Mouse (Mus musculus): ENCODE results near the gene Tmigd3. TPM values are rescaled to one million over a fixed set of nuclear protein-coding genes. Genes with fewer than 3 reads are reported as not detected.

Gene Tmigd3
- polyA plus RNA-seq, 1 experiment from 2014 or later: 0.41 TPM

GRCm38 (mm10) chr3:105904213-105904612 lies 33.5 kb downstream of the Tmigd3 start:
- Histone ChIP-seq H3K27ac (replicated peaks in 1 of 2; ENCODE audit: control insufficient read depth in 1 of 2, insufficient read depth in 1 of 2, low read depth in 2 of 2, low read length in 2 of 2) (no peak overlapping the region), H3K9ac (ENCODE audit: low read length) (no peak overlapping the region), H3K4me3 (ENCODE audit: control insufficient read depth in 1 of 2, insufficient read depth in 1 of 2, low read depth in 1 of 2, low read length in 2 of 2) (no peak overlapping the region), H3K4me2 (ENCODE audit: low read length) (no peak overlapping the region), H3K27me3 (ENCODE audit: control insufficient read depth, insufficient read depth, low read length) (peaks cover 6% of the 10 kb centered on the region), H3K9me3 (ENCODE audit: control insufficient read depth, low read length) (no peaks in the 10 kb centered on the region), H3K36me3 (ENCODE audit: control insufficient read depth, insufficient read depth, low read length) (no peaks in the 10 kb centered on the region), H3K4me1 (ENCODE audit: control insufficient read depth in 2 of 2, insufficient read depth in 2 of 2, low read length in 2 of 2) (peaks cover 7 to 11% of the 10 kb centered on the region in 2 experiments)
- 41% methylated on average over 4 of the region's 4 CpGs for WGBS
- ATAC-seq (ENCODE audit: insufficient number of reproducible peaks, insufficient read depth, low FRiP score, low read depth): no peak

- H3K9ac ChIP-seq (ENCODE audit: low read length): no peak overlapping the region
- no peak overlapping the region for H3K4me2 ChIP-seq (ENCODE audit: low read length)
- no peaks in the 10 kb centered on the region for H3K36me3 ChIP-seq (ENCODE audit: control insufficient read depth, insufficient read depth, low read length)
- WGBS: 94% methylated on average over 9 of the region's 9 CpGs
- no peak overlapping the region for H3K4me3 ChIP-seq (ENCODE audit: control insufficient read depth in 1 of 2, insufficient read depth in 1 of 2, low read depth in 1 of 2, low read length in 2 of 2)
- peaks cover 6% of the 10 kb centered on the region for H3K27me3 ChIP-seq (ENCODE audit: control insufficient read depth, insufficient read depth, low read length)
- H3K4me1 ChIP-seq (ENCODE audit: control insufficient read depth in 2 of 2, insufficient read depth in 2 of 2, low read length in 2 of 2): peaks cover 4 to 6% of the 10 kb centered on the region in 2 experiments
- no peak for ATAC-seq (ENCODE audit: insufficient number of reproducible peaks, insufficient read depth, low FRiP score, low read depth)
- H3K27ac ChIP-seq (replicated peaks in 1 of 2; ENCODE audit: control insufficient read depth in 1 of 2, insufficient read depth in 1 of 2, low read depth in 2 of 2, low read length in 2 of 2): no peak overlapping the region
- no peaks in the 10 kb centered on the region for H3K9me3 ChIP-seq (ENCODE audit: control insufficient read depth, low read length)
These were observed 34.0 kb downstream of the Tmigd3 start for GRCm38 (mm10) chr3:105904721-105905120.

GRCm38 (mm10) chr3:105907956-105908655 lies 37.4 kb downstream of the Tmigd3 start:
- H3K4me1 ChIP-seq (ENCODE audit: control insufficient read depth in 2 of 2, insufficient read depth in 2 of 2, low read length in 2 of 2): peaks cover 4 to 6% of the 10 kb centered on the region in 2 experiments
- H3K36me3 ChIP-seq (ENCODE audit: control insufficient read depth, insufficient read depth, low read length): no peaks in the 10 kb centered on the region
- H3K27me3 ChIP-seq (ENCODE audit: control insufficient read depth, insufficient read depth, low read length): peaks cover 4% of the 10 kb centered on the region
- ATAC-seq (ENCODE audit: insufficient number of reproducible peaks, insufficient read depth, low FRiP score, low read depth): no peak
- H3K27ac ChIP-seq (replicated peaks in 1 of 2; ENCODE audit: control insufficient read depth in 1 of 2, insufficient read depth in 1 of 2, low read depth in 2 of 2, low read length in 2 of 2): no peak overlapping the region
- H3K9ac ChIP-seq (ENCODE audit: low read length): no peak overlapping the region
- H3K4me3 ChIP-seq (ENCODE audit: control insufficient read depth in 1 of 2, insufficient read depth in 1 of 2, low read depth in 1 of 2, low read length in 2 of 2): no peak overlapping the region
- 20% methylated on average over 9 of the region's 9 CpGs for WGBS
- no peaks in the 10 kb centered on the region for H3K9me3 ChIP-seq (ENCODE audit: control insufficient read depth, low read length)
- no peak overlapping the region for H3K4me2 ChIP-seq (ENCODE audit: low read length)

- Histone ChIP-seq H3K27ac (replicated peaks in 1 of 2; ENCODE audit: control insufficient read depth in 1 of 2, insufficient read depth in 1 of 2, low read depth in 2 of 2, low read length in 2 of 2) (no peak overlapping the region), H3K4me3 (ENCODE audit: control insufficient read depth in 1 of 2, insufficient read depth in 1 of 2, low read depth in 1 of 2, low read length in 2 of 2) (no peak overlapping the region), H3K9me3 (ENCODE audit: control insufficient read depth, low read length) (no peaks in the 10 kb centered on the region), H3K27me3 (ENCODE audit: control insufficient read depth, insufficient read depth, low read length) (peaks cover 4% of the 10 kb centered on the region), H3K4me1 (ENCODE audit: control insufficient read depth in 2 of 2, insufficient read depth in 2 of 2, low read length in 2 of 2) (peaks cover 7 to 11% of the 10 kb centered on the region in 2 experiments), H3K4me2 (ENCODE audit: low read length) (no peak overlapping the region), H3K9ac (ENCODE audit: low read length) (no peak overlapping the region), H3K36me3 (ENCODE audit: control insufficient read depth, insufficient read depth, low read length) (no peaks in the 10 kb centered on the region)
- no peak for ATAC-seq (ENCODE audit: insufficient number of reproducible peaks, insufficient read depth, low FRiP score, low read depth)
- WGBS: 88% methylated on average over 4 of the region's 4 CpGs
These were observed 38.3 kb downstream of the Tmigd3 start for GRCm38 (mm10) chr3:105908976-105909375.

GRCm38 (mm10) chr3:105910519-105911190 lies 40.0 kb downstream of the Tmigd3 start:
- H3K4me2 ChIP-seq (ENCODE audit: low read length): no peak overlapping the region
- peaks cover 4% of the 10 kb centered on the region; the same call in 1 of the 2 replicates for H3K27me3 ChIP-seq (ENCODE audit: control insufficient read depth, insufficient read depth, low read length)
- ATAC-seq (ENCODE audit: insufficient number of reproducible peaks, insufficient read depth, low FRiP score, low read depth): no peak
- WGBS: 68% methylated on average over 11 of the region's 11 CpGs
- no peaks in the 10 kb centered on the region for H3K36me3 ChIP-seq (ENCODE audit: control insufficient read depth, insufficient read depth, low read length)
- H3K9me3 ChIP-seq (ENCODE audit: control insufficient read depth, low read length): no peaks in the 10 kb centered on the region
- no peak overlapping the region for H3K9ac ChIP-seq (ENCODE audit: low read length)
- no peak overlapping the region for H3K4me3 ChIP-seq (ENCODE audit: control insufficient read depth in 1 of 2, insufficient read depth in 1 of 2, low read depth in 1 of 2, low read length in 2 of 2)
- peaks cover 9 to 20% of the 10 kb centered on the region in 2 experiments for H3K4me1 ChIP-seq (ENCODE audit: control insufficient read depth in 2 of 2, insufficient read depth in 2 of 2, low read length in 2 of 2)
- no peak overlapping the region for H3K27ac ChIP-seq (replicated peaks in 1 of 2; ENCODE audit: control insufficient read depth in 1 of 2, insufficient read depth in 1 of 2, low read depth in 2 of 2, low read length in 2 of 2)

GRCm38 (mm10) chr3:105912097-105912880 lies 41.6 kb downstream of the Tmigd3 start:
- H3K4me3 ChIP-seq (ENCODE audit: control insufficient read depth in 1 of 2, insufficient read depth in 1 of 2, low read depth in 1 of 2, low read length in 2 of 2): no peak overlapping the region
- H3K9ac ChIP-seq (ENCODE audit: low read length): no peak overlapping the region
- ATAC-seq (ENCODE audit: insufficient number of reproducible peaks, insufficient read depth, low FRiP score, low read depth): no peak
- no peaks in the 10 kb centered on the region for H3K36me3 ChIP-seq (ENCODE audit: control insufficient read depth, insufficient read depth, low read length)
- WGBS: 55% methylated on average over 9 of the region's 9 CpGs
- peaks cover 9 to 20% of the 10 kb centered on the region in 2 experiments for H3K4me1 ChIP-seq (ENCODE audit: control insufficient read depth in 2 of 2, insufficient read depth in 2 of 2, low read length in 2 of 2)
- no peak overlapping the region for H3K27ac ChIP-seq (replicated peaks in 1 of 2; ENCODE audit: control insufficient read depth in 1 of 2, insufficient read depth in 1 of 2, low read depth in 2 of 2, low read length in 2 of 2)
- no peak overlapping the region for H3K4me2 ChIP-seq (ENCODE audit: low read length)
- H3K27me3 ChIP-seq (ENCODE audit: control insufficient read depth, insufficient read depth, low read length): peaks cover 4% of the 10 kb centered on the region; the same call in 1 of the 2 replicates
- no peaks in the 10 kb centered on the region for H3K9me3 ChIP-seq (ENCODE audit: control insufficient read depth, low read length)

- 0 out of 4 replicates have a peak overlapping the region, but pooled peaks of 1 of the 2 experiments have one; percentile 0 for H3K27ac ChIP-seq (replicated peaks in 1 of 2; ENCODE audit: control insufficient read depth in 1 of 2, insufficient read depth in 1 of 2, low read depth in 2 of 2, low read length in 2 of 2)
- ATAC-seq (ENCODE audit: insufficient number of reproducible peaks, insufficient read depth, low FRiP score, low read depth): 0 out of 2 replicates have a peak, but pooled peaks have one; percentile 12
- H3K4me3 ChIP-seq (ENCODE audit: control insufficient read depth in 1 of 2, insufficient read depth in 1 of 2, low read depth in 1 of 2, low read length in 2 of 2): no peak overlapping the region
- H3K27me3 ChIP-seq (ENCODE audit: control insufficient read depth, insufficient read depth, low read length): peaks cover 4% of the 10 kb centered on the region; the same call in 1 of the 2 replicates
- WGBS: 9% methylated on average over 10 of the region's 10 CpGs
- H3K4me1 ChIP-seq (ENCODE audit: control insufficient read depth in 2 of 2, insufficient read depth in 2 of 2, low read length in 2 of 2): peaks cover 4 to 14% of the 10 kb centered on the region in 2 experiments
- peak overlapping the region; percentile 26; the same call in 1 of the 2 replicates for H3K4me2 ChIP-seq (ENCODE audit: low read length)
- H3K9me3 ChIP-seq (ENCODE audit: control insufficient read depth, low read length): no peaks in the 10 kb centered on the region
- H3K9ac ChIP-seq (ENCODE audit: low read length): no peak overlapping the region
- H3K36me3 ChIP-seq (ENCODE audit: control insufficient read depth, insufficient read depth, low read length): no peaks in the 10 kb centered on the region
These were observed 43.4 kb downstream of the Tmigd3 start for GRCm38 (mm10) chr3:105913839-105914681.

Measured in heart, embryonic 14.5 days (tissue).